In the genomic region with DNA sequence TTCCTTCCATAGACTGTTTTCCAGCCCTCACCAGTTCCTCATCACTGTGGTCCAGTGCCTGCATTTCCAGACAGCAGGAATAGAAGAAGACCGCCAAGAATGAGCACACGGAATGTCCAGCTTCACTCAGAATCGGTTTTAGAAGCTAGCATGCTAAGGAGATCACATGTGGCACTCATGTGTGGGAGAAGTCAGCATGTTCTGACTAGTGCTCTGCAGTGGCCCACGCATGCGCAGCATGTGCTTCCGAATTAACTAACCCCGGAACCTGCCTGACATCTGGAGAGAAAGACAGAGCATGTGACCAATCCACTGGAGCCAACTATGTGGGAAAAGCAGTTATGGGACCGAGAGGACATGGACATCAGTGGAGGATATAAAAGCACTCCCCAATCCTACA, we compare ENCODE assay signal across 23 mouse cellular contexts. TPM values are rescaled to one million over a fixed set of nuclear protein-coding genes. Genes with fewer than 3 reads are reported as not detected.
"Had no signal": no experiment of that assay in that cellular context is flagged by ENCODE, and none has a peak within 500 bp of the region (broad histone marks: within the 10 kb centered on the region; RNA-seq: fewer than 3 reads in every experiment).

No protein-coding gene starts in this region.

- H3K4me3 ChIP-seq: lung, embryonic 15.5 days; megakaryocyte, embryonic 14.5 days; midbrain, embryonic 13.5 days; midbrain, embryonic 15.5 days; neural tube, embryonic 12.5 days had no signal

- H3K9me3 ChIP-seq: lung, embryonic 15.5 days; midbrain, embryonic 13.5 days; midbrain, embryonic 15.5 days; neural tube, embryonic 12.5 days had no signal

- H3K27me3 ChIP-seq: lung, embryonic 15.5 days; megakaryocyte, embryonic 14.5 days; midbrain, embryonic 13.5 days; midbrain, embryonic 15.5 days; neural tube, embryonic 12.5 days had no signal

- DNase-seq: liver, postnatal 0 days; lung, adult 2 months; lung, postnatal 14 days; lung, postnatal 36 days; right cerebral cortex, postnatal 14 days; spleen, adult 18-20 months; thymus, adult 18-20 months; thymus, postnatal 14 days; thymus, postnatal 36 days had no signal

- H3K27ac ChIP-seq: lung, embryonic 15.5 days; macrophage; midbrain, embryonic 13.5 days; midbrain, embryonic 15.5 days; neural tube, embryonic 12.5 days had no signal

- H3K4me2 ChIP-seq: lung, embryonic 15.5 days; midbrain, embryonic 11.5 days; midbrain, embryonic 13.5 days; midbrain, embryonic 15.5 days; neural tube, embryonic 12.5 days had no signal

- H3K4me1 ChIP-seq: lung, embryonic 15.5 days; megakaryocyte, embryonic 14.5 days; midbrain, embryonic 13.5 days; midbrain, embryonic 15.5 days; neural tube, embryonic 12.5 days had no signal

- H3K9ac ChIP-seq: liver, postnatal 0 days; lung, embryonic 15.5 days; midbrain, embryonic 13.5 days; midbrain, embryonic 15.5 days; neural tube, embryonic 12.5 days had no signal

- ATAC-seq: liver, postnatal 0 days; lung, postnatal 0 days; midbrain, embryonic 13.5 days; midbrain, embryonic 15.5 days had no signal

- H3K36me3 ChIP-seq: lung, embryonic 15.5 days; midbrain, embryonic 13.5 days; midbrain, embryonic 15.5 days; neural tube, embryonic 12.5 days had no signal

RNA-seq across cellular contexts. Expression of gene Rfpl4b, which starts 17.5 kb away (rescaled TPM):
- polyA plus RNA-seq: liver, postnatal 0 days; lung, adult 2 months; lung, embryonic 15.5 days; lung, postnatal 0 days; macrophage; midbrain, embryonic 11.5 days; midbrain, embryonic 13.5 days; midbrain, embryonic 15.5 days; midbrain, postnatal 0 days; neural tube, embryonic 12.5 days; neural tube, embryonic 14.5 days; small intestine, adult 2 months; stomach, embryonic 14.5 days; stomach, embryonic 16.5 days; thymus, postnatal 0 days had no signal
